Mouse (Mus musculus): ENCODE measurements around the gene Prdx4. TPM values are rescaled to one million over a fixed set of nuclear protein-coding genes. Genes with fewer than 3 reads are reported as not detected.

Gene Prdx4
- polyA plus RNA-seq, 1 experiment from 2014 or later: 288 TPM

Other genes with a start within 250 kb of the Prdx4 start
- gene Magea2, start 247.1 kb downstream of the Prdx4 start, polyA plus RNA-seq (2015; fragmentation: Nextera tagmentation; extraction: Ambion mirVana): 0.10 TPM in 1 of 2 replicates, not detected in the other
- gene Cldn34b2, start 212.3 kb downstream of the Prdx4 start, polyA plus RNA-seq (2015; fragmentation: Nextera tagmentation; extraction: Ambion mirVana): not detected in 2 replicates
- gene Sat1, start 124.3 kb downstream of the Prdx4 start, polyA plus RNA-seq (2015; fragmentation: Nextera tagmentation; extraction: Ambion mirVana): 185 and 195 TPM in 2 replicates
- gene Acot9, start 78.3 kb downstream of the Prdx4 start, polyA plus RNA-seq (2015; fragmentation: Nextera tagmentation; extraction: Ambion mirVana): 34.0 and 35.1 TPM in 2 replicates